Mouse (Mus musculus): ENCODE measurements at regions not wholly inside any gene's neighbourhood (a gene's known extent, or its start where the extent isn't known, plus 50 kb on each side); places are given as distances from the start of the nearest gene placed in this dataset.
"Not testable (repeated sequence)": the region's sequence is repeated elsewhere in the genome, so short reads cannot be mapped to it uniquely, and the experiment has no call there.

DNA sequence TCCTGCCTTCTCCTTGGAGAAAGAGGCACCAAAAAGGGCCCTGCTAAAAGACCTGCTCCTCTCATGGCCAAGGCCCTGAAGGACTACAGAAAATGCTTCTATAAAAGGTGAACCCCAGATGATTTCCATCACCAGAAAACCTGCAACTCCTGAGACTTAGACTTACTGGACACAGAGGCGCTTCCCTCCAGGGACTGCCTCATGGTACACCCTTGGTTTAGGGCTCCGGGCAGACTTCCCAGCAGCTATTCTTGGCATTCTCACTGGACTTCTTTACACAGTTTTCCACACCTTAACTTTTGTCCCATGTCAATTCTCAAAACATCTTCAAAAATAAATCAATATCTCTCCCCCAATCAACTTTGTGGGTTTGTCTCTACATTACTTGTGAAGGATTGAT is 393.2 kb downstream of the Gpm6a start:
- H3K4me1 ChIP-seq (ENCODE audit: control insufficient read depth, insufficient read depth, low read length); H3K27ac ChIP-seq (replicated peaks; ENCODE audit: insufficient read depth, low read depth, low read length); H3K79me2 ChIP-seq (ENCODE audit: control insufficient read depth, insufficient read depth, low read length); H3K9ac ChIP-seq (ENCODE audit: low read depth, low read length); H3K36me3 ChIP-seq (ENCODE audit: control insufficient read depth, insufficient read depth, low read length); H3K4me3 ChIP-seq (ENCODE audit: insufficient read depth, low read depth, low read length); H3K27me3 ChIP-seq (ENCODE audit: control insufficient read depth, insufficient read depth, low read length): not testable (repeated sequence)
- WGBS: 87% methylated on average over 2 of the region's 2 CpGs
- peak; percentile 2 for DNase-seq (ENCODE audit: extremely low read depth, low read depth, low spot score)

- not testable (repeated sequence) for DNase-seq (ENCODE audit: extremely low read depth, low read depth, low spot score); H3K36me3 ChIP-seq (ENCODE audit: control insufficient read depth, insufficient read depth, low read length); H3K79me2 ChIP-seq (ENCODE audit: control insufficient read depth, insufficient read depth, low read length); H3K9ac ChIP-seq (ENCODE audit: low read depth, low read length); H3K4me1 ChIP-seq (ENCODE audit: control insufficient read depth, insufficient read depth, low read length); H3K27ac ChIP-seq (replicated peaks; ENCODE audit: insufficient read depth, low read depth, low read length); H3K4me3 ChIP-seq (ENCODE audit: insufficient read depth, low read depth, low read length); H3K27me3 ChIP-seq (ENCODE audit: control insufficient read depth, insufficient read depth, low read length)
- 78% methylated on average over 10 of the region's 11 CpGs for WGBS
Observed at GRCm38 (mm10) chr8:55359851-55360250, 405.2 kb downstream of the Gpm6a start.

DNA sequence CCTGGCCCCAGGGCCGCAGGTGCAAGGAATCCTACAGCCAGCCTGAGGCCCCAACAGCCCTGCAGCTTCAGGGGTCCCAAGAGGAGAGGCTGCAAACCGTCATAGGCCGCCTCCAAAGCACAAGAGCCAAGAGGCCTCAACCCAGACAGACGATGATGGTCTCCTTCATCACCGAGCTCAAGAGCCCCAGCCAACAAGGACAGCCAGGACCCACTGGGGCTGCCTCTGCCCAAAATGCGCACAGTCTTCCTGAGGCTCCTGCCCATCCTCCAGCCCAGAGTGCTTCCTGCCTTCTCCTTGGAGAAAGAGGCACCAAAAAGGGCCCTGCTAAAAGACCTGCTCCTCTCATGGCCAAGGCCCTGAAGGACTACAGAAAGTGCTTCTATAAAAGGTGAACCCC is 412.8 kb downstream of the Gpm6a start:
- H3K79me2 ChIP-seq (ENCODE audit: control insufficient read depth, insufficient read depth, low read length): not testable (repeated sequence)
- WGBS: 74% methylated on average over 4 of the region's 6 CpGs

GRCm38 (mm10) chr8:55397046-55397445 is 442.4 kb downstream of the Gpm6a start:
- TF ChIP-seq CTCF (IDR thresholded peaks at IDR 0.05; ENCODE audit: low read depth, low read length) (no peak), POLR2A (IDR thresholded peaks at IDR 0.05; ENCODE audit: extremely low read depth, insufficient read depth, low read length) (no peak)
- no peak for DNase-seq (ENCODE audit: extremely low read depth, low read depth, low spot score)

More for the DNA sequence above, 412.8 kb downstream of the Gpm6a start:
- H3K4me1 ChIP-seq (ENCODE audit: control insufficient read depth, insufficient read depth, low read length); H3K27me3 ChIP-seq (ENCODE audit: control insufficient read depth, insufficient read depth, low read length); H3K27ac ChIP-seq (replicated peaks; ENCODE audit: insufficient read depth, low read depth, low read length); DNase-seq (ENCODE audit: extremely low read depth, low read depth, low spot score); H3K4me3 ChIP-seq (ENCODE audit: insufficient read depth, low read depth, low read length); H3K9ac ChIP-seq (ENCODE audit: low read depth, low read length); H3K36me3 ChIP-seq (ENCODE audit: control insufficient read depth, insufficient read depth, low read length): not testable (repeated sequence)

GRCm38 (mm10) chr8:55398331-55398730 is 443.7 kb downstream of the Gpm6a start:
- Histone ChIP-seq H3K27ac (replicated peaks; ENCODE audit: insufficient read depth, low read depth, low read length) (no peak overlapping the region), H3K9ac (ENCODE audit: low read depth, low read length) (no peak overlapping the region), H3K4me3 (ENCODE audit: insufficient read depth, low read depth, low read length) (no peak overlapping the region), H3K36me3 (ENCODE audit: control insufficient read depth, insufficient read depth, low read length) (no peaks in the 10 kb centered on the region), H3K4me1 (ENCODE audit: control insufficient read depth, insufficient read depth, low read length) (no peaks in the 10 kb centered on the region), H3K79me2 (ENCODE audit: control insufficient read depth, insufficient read depth, low read length) (no peaks in the 10 kb centered on the region), H3K27me3 (ENCODE audit: control insufficient read depth, insufficient read depth, low read length) (no peaks in the 10 kb centered on the region)
- no peak for TF ChIP-seq POLR2A (IDR thresholded peaks at IDR 0.05; ENCODE audit: extremely low read depth, insufficient read depth, low read length)
- TF ChIP-seq CTCF (IDR thresholded peaks at IDR 0.05; ENCODE audit: low read depth, low read length): no peak
- peak; percentile 1 for DNase-seq (ENCODE audit: extremely low read depth, low read depth, low spot score)

More at GRCm38 (mm10) chr8:55397046-55397445, 442.4 kb downstream of the Gpm6a start:
- no peaks in the 10 kb centered on the region for H3K36me3 ChIP-seq (ENCODE audit: control insufficient read depth, insufficient read depth, low read length)
- no peaks in the 10 kb centered on the region for H3K79me2 ChIP-seq (ENCODE audit: control insufficient read depth, insufficient read depth, low read length)
- 44% methylated on average over 2 of the region's 2 CpGs for WGBS
- H3K4me3 ChIP-seq (ENCODE audit: insufficient read depth, low read depth, low read length): no peak overlapping the region
- no peaks in the 10 kb centered on the region for H3K27me3 ChIP-seq (ENCODE audit: control insufficient read depth, insufficient read depth, low read length)
- no peak overlapping the region for H3K9ac ChIP-seq (ENCODE audit: low read depth, low read length)
- H3K4me1 ChIP-seq (ENCODE audit: control insufficient read depth, insufficient read depth, low read length): no peaks in the 10 kb centered on the region
- H3K27ac ChIP-seq (replicated peaks; ENCODE audit: insufficient read depth, low read depth, low read length): no peak overlapping the region

GRCm38 (mm10) chr8:55400412-55400811 is 445.8 kb downstream of the Gpm6a start:
- no peaks in the 10 kb centered on the region for H3K27me3 ChIP-seq (ENCODE audit: control insufficient read depth, insufficient read depth, low read length)
- H3K4me3 ChIP-seq (ENCODE audit: insufficient read depth, low read depth, low read length): no peak overlapping the region
- no peaks in the 10 kb centered on the region for H3K36me3 ChIP-seq (ENCODE audit: control insufficient read depth, insufficient read depth, low read length)
- H3K4me1 ChIP-seq (ENCODE audit: control insufficient read depth, insufficient read depth, low read length): no peaks in the 10 kb centered on the region
- H3K27ac ChIP-seq (replicated peaks; ENCODE audit: insufficient read depth, low read depth, low read length): no peak overlapping the region
- TF ChIP-seq CTCF (IDR thresholded peaks at IDR 0.05; ENCODE audit: low read depth, low read length): no peak
- no peak for TF ChIP-seq POLR2A (IDR thresholded peaks at IDR 0.05; ENCODE audit: extremely low read depth, insufficient read depth, low read length)
- H3K9ac ChIP-seq (ENCODE audit: low read depth, low read length): no peak overlapping the region
- no peak for DNase-seq (ENCODE audit: extremely low read depth, low read depth, low spot score)
- 79% methylated on average over 3 of the region's 3 CpGs for WGBS
- H3K79me2 ChIP-seq (ENCODE audit: control insufficient read depth, insufficient read depth, low read length): no peaks in the 10 kb centered on the region

DNA sequence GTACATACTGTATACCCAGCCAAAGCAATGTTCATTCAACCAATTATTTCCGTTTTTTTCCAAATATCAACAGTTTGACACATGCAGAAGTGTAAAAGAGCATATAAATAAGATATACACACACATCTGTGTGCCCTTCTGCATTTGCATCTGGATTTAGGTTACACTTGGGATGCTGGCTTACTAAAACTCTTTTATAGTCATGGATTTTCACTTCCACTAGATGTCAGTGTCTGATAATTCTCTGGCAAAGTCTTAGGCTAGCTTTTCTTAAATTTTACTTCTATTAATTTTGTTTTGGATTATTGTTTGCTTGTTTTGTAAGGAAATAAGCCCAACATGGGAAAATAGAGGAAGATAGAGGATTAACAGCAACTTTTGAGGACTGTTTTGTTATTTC is 452.3 kb downstream of the Gpm6a start:
- H3K4me3 ChIP-seq (ENCODE audit: insufficient read depth, low read depth, low read length); DNase-seq (ENCODE audit: extremely low read depth, low read depth, low spot score): not testable (repeated sequence)

More for the DNA sequence above, 452.3 kb downstream of the Gpm6a start:
- WGBS: 2% methylated on average over 1 of the region's 1 CpGs
- H3K27me3 ChIP-seq (ENCODE audit: control insufficient read depth, insufficient read depth, low read length); H3K79me2 ChIP-seq (ENCODE audit: control insufficient read depth, insufficient read depth, low read length); H3K4me1 ChIP-seq (ENCODE audit: control insufficient read depth, insufficient read depth, low read length); H3K36me3 ChIP-seq (ENCODE audit: control insufficient read depth, insufficient read depth, low read length); H3K9ac ChIP-seq (ENCODE audit: low read depth, low read length); H3K27ac ChIP-seq (replicated peaks; ENCODE audit: insufficient read depth, low read depth, low read length): not testable (repeated sequence)

Data from liver, adult 2 months (tissue).